Mouse (Mus musculus): ENCODE results near the gene Gm5936. TPM values are rescaled to one million over a fixed set of nuclear protein-coding genes. Genes with fewer than 3 reads are reported as not detected.
A peak's percentile ranks its signal among the peaks of the same experiment; 100 is the strongest.
"Not testable (repeated sequence)": the region's sequence is repeated elsewhere in the genome, so short reads cannot be mapped to it uniquely, and the experiment has no call there.

Gene Gm5936
- polyA plus RNA-seq (2012; rRNA removed) (not detected in 2 replicates), polyA plus RNA-seq (2014; fragmentation: Nextera tagmentation; extraction: Ambion mirVana) (not detected in 2 replicates)

DNA sequence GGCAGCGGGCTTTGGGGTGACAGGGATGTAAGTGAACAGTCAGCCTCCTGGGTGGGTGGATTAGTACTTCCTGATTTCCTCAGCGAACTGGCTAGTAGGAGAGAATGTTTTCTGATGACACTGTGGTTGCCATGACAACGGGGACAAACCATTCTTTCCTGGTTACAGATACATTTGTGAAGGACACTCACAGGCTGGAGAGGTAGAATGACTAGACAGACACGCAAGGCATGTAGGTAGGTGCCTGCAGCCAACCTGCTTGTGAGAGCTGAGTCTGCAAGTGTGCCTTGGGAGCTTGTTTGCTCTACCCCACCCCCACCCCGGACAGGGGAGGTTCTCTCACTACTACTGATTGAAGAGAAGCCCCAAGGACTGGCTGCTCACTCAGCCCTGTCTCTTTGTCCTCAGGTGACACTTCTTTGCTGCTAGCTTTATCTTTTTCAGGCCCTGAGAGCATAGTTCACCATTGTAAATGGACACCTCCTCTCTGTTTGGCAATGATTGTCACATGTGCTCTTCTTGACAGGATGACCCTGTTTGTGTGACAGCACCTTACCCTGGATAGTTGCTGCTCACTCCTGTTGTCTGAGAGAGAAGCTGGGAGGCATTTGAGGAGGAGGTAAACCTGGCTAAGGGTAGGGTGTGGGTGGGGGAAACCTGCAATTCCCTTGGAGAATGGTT, at the start of gene Gm5936:
Gene Gm5936, plus strand, starts transcription at position 355 of the 681 bp plus-strand sequence.
- DNase-seq (ENCODE audit: low read depth in 3 of 3, low spot score in 3 of 3); H3K36me3 ChIP-seq (replicated peaks; ENCODE audit: control insufficient read depth, insufficient read depth, low read depth); H3K4me3 ChIP-seq (ENCODE audit: insufficient read depth in 1 of 2, low read depth in 2 of 2, low read length in 2 of 2); ATAC-seq (ENCODE audit: insufficient read depth); H3K9me3 ChIP-seq (ENCODE audit: control insufficient read depth, low read length); H3K27ac ChIP-seq; H3K4me2 ChIP-seq (ENCODE audit: low read depth); H3K27me3 ChIP-seq (ENCODE audit: control insufficient read depth, insufficient read depth, low read length); H3K9ac ChIP-seq (replicated peaks); H3K4me1 ChIP-seq (replicated peaks; ENCODE audit: control insufficient read depth in 2 of 2, insufficient read depth in 2 of 2, low read length in 1 of 2): not testable (repeated sequence)
- 26% methylated on average over 2 of the region's 5 CpGs for WGBS (ENCODE audit: insufficient replicate concordance)

DNA sequence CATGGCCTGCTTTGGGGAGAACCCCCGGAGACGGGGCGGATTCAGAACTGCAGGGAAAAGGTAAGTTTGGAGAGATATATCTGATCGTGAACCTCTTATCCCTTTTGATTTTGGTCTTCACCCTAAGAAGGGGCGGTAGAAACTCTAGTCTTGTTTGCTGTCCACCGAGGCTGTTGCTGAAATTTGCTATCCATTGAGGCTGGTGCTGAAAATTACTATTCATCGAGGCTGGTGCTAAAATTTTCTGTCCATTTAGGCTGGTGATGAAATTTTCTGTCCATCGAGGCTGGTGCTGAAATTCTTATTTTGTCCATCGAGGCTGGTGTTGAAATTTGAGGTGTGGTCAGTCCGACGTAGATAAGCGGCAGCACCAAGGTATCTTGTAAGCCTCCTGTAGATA, 19.1 kb downstream of the Gm5936 start:
- not testable (repeated sequence) for H3K4me3 ChIP-seq (ENCODE audit: insufficient read depth in 1 of 2, low read depth in 2 of 2, low read length in 2 of 2); H3K27me3 ChIP-seq (ENCODE audit: control insufficient read depth, insufficient read depth, low read length); H3K9ac ChIP-seq (replicated peaks); H3K27ac ChIP-seq; H3K9me3 ChIP-seq (ENCODE audit: control insufficient read depth, low read length); DNase-seq (ENCODE audit: low read depth in 3 of 3, low spot score in 3 of 3); H3K36me3 ChIP-seq (replicated peaks; ENCODE audit: control insufficient read depth, insufficient read depth, low read depth); ATAC-seq (ENCODE audit: insufficient read depth); H3K4me1 ChIP-seq (replicated peaks; ENCODE audit: control insufficient read depth in 2 of 2, insufficient read depth in 2 of 2, low read length in 1 of 2); H3K4me2 ChIP-seq (ENCODE audit: low read depth)
- WGBS (ENCODE audit: insufficient replicate concordance), result 64% methylated on average over 12 of the region's 12 CpGs

DNA sequence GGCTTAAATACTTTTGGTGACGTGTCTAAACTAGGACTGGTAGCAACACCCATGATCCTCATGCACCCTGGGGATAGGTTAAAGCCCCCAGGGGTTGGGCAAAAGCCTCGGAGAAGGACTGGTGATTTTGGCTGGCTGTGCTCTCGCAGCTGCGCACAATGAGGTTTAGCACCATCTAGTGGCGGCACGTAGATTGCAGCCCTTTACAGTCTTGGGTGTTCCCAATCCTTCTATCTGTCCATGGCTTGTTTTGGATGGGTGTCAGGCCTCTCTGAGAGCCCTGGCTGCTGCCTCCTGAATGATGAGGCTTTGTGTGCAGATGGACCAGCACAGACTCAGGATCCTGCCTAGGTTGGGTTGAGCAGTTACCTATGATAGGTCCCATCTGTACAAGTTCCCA, 43.1 kb downstream of the Gm5936 start:
- H3K4me1 ChIP-seq (replicated peaks; ENCODE audit: control insufficient read depth in 2 of 2, insufficient read depth in 2 of 2, low read length in 1 of 2); H3K9ac ChIP-seq (replicated peaks); H3K4me2 ChIP-seq (ENCODE audit: low read depth); H3K27me3 ChIP-seq (ENCODE audit: control insufficient read depth, insufficient read depth, low read length); H3K4me3 ChIP-seq (ENCODE audit: insufficient read depth in 1 of 2, low read depth in 2 of 2, low read length in 2 of 2); H3K27ac ChIP-seq; H3K9me3 ChIP-seq (ENCODE audit: control insufficient read depth, low read length); H3K36me3 ChIP-seq (replicated peaks; ENCODE audit: control insufficient read depth, insufficient read depth, low read depth); DNase-seq (ENCODE audit: low read depth in 3 of 3, low spot score in 3 of 3); ATAC-seq (ENCODE audit: insufficient read depth): not testable (repeated sequence)
- TF ChIP-seq CTCF (IDR thresholded peaks at IDR 0.05; ENCODE audit: low read depth), result peak; percentile 31; the same call in 1 of the 2 replicates
- WGBS (ENCODE audit: insufficient replicate concordance), result 43% methylated on average over 2 of the region's 6 CpGs

Other genes starting within 250 kb of the Gm5936 start
- gene Olfr1325, start 244.5 kb upstream of the Gm5936 start, polyA plus RNA-seq (2012; rRNA removed), result not detected in 2 replicates
- not detected in 2 replicates for gene Olfr1325, start 244.5 kb upstream of the Gm5936 start, polyA plus RNA-seq (2014; fragmentation: Nextera tagmentation; extraction: Ambion mirVana)
- not detected in 2 replicates for gene Gm5640, start 191.6 kb upstream of the Gm5936 start, polyA plus RNA-seq (2012; rRNA removed)
- gene Gm5640, start 191.6 kb upstream of the Gm5936 start, polyA plus RNA-seq (2014; fragmentation: Nextera tagmentation; extraction: Ambion mirVana), result not detected in 2 replicates
- gene Gm6890, start 96.3 kb upstream of the Gm5936 start, polyA plus RNA-seq (2012; rRNA removed), result not detected in 2 replicates
- gene Gm6890, start 96.3 kb upstream of the Gm5936 start, polyA plus RNA-seq (2014; fragmentation: Nextera tagmentation; extraction: Ambion mirVana), result not detected in 2 replicates
- gene Gab3, start 248.3 kb downstream of the Gm5936 start, polyA plus RNA-seq (2012; rRNA removed), result 0.57 and 0.63 TPM in 2 replicates
- gene Gab3, start 248.3 kb downstream of the Gm5936 start, polyA plus RNA-seq (2014; fragmentation: Nextera tagmentation; extraction: Ambion mirVana), result 0.56 and 0.69 TPM in 2 replicates